Mouse (Mus musculus) bone marrow macrophage, adult 2 months (primary cell): ENCODE measurements around the gene Sigmar1.

Experiments used
- CTCF ChIP-seq: IDR thresholded peaks from 2 replicates; pipeline ENCODE4 v1.5.1; 2012; ENCODE audit warnings: low read depth, mild to moderate bottlenecking, low read length, moderate library complexity
- POLR2A ChIP-seq: IDR thresholded peaks from 2 replicates; pipeline ENCODE4 v1.6.1; 2012; ENCODE audit warnings: mild to moderate bottlenecking, low read depth, low read length, borderline replicate concordance

- TF ChIP-seq POLR2A: no peak
- TF ChIP-seq CTCF: no peak
Measured at GRCm38 (mm10) chr4:41744131-41744530, 11.8 kb downstream of the Sigmar1 start.
